Mouse (Mus musculus) urinary bladder, postnatal 25 days (tissue): ENCODE results near the gene 2610507B11Rik.
"Not testable (repeated sequence)": the region's sequence is repeated elsewhere in the genome, so short reads cannot be mapped to it uniquely, and the experiment has no call there.

Source experiments
- DNase-seq: peaks from one replicate; pipeline ENCODE4 v3.0.0; 2022; ENCODE audit warnings: low spot score

Gene 2610507B11Rik

DNA sequence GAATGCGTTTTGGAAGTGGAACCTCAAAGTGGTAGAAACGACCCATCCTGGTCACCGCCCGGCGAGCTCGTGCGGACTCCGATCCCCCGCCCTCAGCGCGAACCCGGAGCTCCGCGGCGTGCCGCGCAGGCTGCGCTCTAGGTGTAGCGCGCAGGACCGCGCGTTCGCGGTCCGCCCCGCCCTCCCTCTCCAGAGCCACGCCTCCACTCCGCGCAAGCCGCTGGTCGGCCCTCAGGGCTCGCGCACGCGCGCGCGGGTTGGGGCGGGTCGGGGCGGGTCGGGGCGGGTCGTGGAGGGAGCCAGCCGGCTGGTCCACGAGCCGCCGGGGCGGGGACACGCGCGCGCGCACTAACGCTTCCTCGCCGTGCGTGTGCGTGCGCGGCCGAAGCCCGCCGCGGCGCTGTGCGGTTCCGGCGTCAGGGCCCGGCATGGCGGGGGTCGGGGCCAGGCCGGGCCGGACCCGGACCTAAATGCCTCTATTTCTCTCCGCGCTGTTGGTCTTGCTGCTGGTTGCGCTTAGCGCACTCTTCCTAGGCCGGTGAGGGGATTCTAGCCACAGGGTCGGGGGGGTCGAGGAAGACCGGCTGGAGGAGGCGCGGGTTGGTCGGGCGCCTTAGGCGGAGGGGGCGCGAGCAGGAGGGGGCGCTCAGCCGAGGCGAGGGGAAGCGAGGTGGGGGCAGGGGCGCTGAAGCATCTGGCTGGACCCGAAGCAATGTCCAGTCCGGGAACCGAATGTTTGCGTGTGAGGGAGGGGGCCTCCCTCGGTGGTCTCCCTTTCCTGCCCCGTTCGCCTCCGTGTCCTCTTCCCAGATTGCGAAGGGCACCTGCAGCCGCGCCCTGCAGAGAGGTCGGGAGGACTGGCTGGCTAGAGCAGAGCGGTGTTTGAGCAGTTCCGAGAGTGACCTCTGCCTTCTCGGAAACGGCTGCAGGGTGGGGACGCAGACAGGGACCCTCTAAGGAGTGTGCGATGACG, at the start of gene 2610507B11Rik:
2610507B11Rik (plus strand) TSS at position 373 of the 973 bp plus-strand sequence.
- DNase-seq = peak; percentile 91

- DNase-seq = no peak
These were observed 48.3 kb upstream of the 2610507B11Rik start for GRCm38 (mm10) chr11:78213086-78213817.

DNA sequence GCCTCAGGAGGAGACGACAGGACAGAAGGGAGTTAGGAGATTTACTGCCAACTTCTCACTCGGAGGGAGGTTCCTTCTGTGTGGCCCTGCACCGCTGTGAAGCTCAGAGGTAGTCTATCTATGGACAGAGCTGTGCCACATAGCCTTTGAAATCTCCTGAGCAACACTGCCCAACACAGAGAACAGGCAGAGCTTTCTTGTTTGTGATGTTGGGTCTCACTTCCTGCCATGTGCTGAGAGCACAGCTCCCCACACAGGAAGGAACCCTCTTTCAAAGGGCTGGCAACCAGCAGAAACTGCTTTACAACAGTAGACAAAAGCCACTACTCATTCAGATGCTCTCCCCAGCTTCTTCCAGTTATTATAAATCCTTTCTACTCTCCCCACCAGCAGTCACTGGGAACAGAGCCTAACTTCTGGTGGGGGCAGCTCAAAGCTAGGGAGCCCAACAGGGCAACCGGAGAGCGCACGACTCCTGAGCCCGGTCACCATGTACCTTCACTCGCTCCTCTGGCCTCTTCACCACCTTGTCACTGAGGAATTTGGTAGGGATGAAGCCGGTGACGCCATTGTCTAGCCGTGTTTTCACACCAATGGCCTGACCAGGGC, 45.7 kb upstream of the 2610507B11Rik start:
- DNase-seq = no peak

DNA sequence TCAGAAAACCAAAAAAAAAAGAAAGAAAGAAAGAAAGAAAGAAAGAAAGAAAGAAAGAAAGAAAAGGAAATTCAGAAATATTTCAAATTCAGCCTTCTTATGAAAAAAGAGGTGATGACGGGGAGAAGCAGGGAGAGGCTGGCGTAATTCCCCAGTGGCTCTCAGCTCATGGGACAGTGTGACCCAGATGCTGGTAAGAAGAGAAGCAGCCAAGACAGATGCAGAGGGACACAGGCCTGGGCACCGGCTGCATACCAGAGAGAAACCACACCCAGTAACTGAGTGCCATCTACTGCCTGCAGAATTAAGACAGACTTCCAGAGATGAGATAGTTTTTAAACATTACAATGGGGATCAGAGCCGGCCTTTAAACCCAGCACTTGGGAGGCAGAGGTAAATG, 38.0 kb upstream of the 2610507B11Rik start:
- DNase-seq = no peak

DNA sequence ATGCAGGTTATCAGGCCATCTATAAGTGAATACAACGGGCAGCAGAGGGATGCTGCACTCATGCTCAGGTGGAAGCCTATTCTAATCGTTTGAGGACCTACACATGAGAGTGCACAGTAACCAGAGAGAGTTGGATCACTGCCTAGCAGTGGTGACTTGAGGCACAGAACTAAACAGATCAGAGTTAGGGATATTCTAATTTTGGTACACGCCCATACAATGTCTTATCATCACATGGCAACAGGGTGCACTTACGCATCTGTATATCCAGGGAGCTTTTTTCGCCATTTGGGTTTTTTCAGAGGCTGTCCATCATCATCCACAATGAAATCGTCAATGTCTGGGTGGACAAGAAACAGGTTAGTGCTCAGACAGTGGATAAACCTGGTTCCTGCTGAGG, 30.0 kb upstream of the 2610507B11Rik start:
- no peak for DNase-seq

DNA sequence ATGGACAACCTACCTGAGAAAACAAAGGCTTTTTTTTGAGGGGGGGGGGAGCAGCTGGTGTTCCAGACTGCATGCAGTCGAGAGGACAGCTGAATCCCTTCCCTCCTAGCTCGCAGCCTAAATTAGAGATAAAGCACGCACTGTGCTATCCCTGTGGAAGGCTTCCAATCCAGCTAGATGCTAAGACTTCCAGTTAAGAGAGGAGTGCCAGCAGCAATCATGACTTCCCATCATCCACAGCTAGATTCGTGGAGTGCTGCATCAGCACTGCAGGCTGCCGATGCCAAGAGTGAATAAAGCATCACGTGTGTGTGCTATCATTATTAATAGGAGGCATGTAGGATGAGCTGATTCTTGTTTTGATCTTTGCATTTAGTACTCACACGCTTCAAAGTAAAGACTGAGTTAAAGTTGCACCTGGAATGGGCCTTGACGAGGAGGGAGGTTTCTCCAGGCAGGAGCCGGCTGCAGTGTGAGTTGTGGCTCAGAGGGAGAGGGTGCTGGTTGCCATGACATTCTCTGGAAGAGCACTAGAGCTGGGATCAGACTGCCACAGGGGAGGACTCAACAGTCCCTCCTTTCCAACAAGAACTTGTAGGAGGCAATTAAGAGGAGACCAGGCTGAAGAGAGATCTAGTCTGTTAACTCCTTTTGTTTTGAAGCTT, 21.2 kb upstream of the 2610507B11Rik start:
- DNase-seq = no peak

DNA sequence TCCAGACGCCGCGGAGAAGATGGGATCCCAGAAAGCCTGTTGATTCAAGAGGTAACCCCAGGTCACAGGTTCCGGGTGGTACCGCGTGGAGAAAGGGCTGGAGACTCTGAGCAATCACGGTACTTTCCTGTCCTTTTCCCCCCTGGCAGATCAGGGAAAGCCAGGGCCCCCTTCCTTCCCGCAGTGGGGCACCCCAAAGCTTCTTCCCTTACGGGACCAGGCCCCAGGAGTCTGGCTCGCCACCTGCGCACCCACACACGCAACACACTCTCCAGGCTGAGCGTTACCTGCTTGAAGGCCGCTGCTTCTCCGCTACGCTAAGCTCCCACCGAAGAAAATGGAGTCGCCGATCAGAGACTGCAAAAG, 16.3 kb upstream of the 2610507B11Rik start:
- no peak for DNase-seq

- peak; percentile 87 for DNase-seq
These were observed 15.8 kb upstream of the 2610507B11Rik start, which contains the start of the genes Sdf2 and Supt6 for GRCm38 (mm10) chr11:78245627-78246317. Sdf2 (plus strand) TSS chr11:78245746. Supt6 (minus strand) TSS chr11:78245987.

- no peak for DNase-seq
These were observed 15.1 kb upstream of the 2610507B11Rik start for GRCm38 (mm10) chr11:78246318-78247011.

- DNase-seq = no peak
These were observed 14.6 kb upstream of the 2610507B11Rik start for GRCm38 (mm10) chr11:78247012-78247348.

DNA sequence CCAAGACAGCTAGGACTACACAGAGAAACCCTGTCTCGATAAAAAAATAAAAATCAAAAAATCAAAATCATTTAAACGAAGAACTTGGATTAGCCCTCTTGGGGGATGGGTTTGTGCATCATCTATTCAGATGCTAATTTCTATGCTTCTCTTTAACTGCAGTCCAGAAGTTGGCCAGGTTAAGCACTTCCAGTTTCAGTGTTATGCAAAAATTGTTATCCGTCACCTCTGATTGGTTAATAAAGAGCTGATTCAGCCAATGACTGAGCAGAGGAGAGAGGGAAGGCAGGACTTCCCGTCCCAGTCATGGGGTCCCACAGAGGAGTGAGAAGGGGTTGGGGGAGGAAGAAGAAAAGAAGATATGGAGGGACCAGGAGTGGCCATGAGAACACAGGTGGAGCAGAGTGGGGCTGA, 13.8 kb upstream of the 2610507B11Rik start:
- no peak for DNase-seq

GRCm38 (mm10) chr11:78256618-78257017, 4.9 kb upstream of the 2610507B11Rik start:
- no peak for DNase-seq

- no peak for DNase-seq
These were observed 878 bp upstream of the 2610507B11Rik start for GRCm38 (mm10) chr11:78260489-78261258.

DNA sequence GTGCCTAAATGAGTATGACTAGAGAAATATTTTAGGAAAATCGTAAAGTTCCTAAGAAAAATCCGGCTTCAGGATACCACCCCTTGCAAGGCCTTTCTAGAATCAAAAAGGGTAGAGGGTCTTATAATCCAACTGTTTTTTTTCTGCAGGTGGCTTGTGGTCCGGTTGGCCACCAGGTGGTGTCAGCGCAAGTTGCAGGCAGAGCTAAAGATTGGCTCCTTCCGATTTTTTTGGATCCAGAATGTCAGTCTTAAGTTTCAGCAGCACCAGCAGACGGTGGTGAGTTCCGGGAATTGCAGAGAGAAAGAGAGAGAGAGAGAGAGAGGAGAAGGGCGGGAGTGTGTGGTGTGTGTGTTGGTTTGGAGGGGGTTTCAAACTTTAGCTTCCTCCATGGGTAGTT, 998 bp downstream of the 2610507B11Rik start:
- peak; percentile 31 for DNase-seq

- no peak for DNase-seq
These were observed 4.0 kb downstream of the 2610507B11Rik start for GRCm38 (mm10) chr11:78265571-78265970.

DNA sequence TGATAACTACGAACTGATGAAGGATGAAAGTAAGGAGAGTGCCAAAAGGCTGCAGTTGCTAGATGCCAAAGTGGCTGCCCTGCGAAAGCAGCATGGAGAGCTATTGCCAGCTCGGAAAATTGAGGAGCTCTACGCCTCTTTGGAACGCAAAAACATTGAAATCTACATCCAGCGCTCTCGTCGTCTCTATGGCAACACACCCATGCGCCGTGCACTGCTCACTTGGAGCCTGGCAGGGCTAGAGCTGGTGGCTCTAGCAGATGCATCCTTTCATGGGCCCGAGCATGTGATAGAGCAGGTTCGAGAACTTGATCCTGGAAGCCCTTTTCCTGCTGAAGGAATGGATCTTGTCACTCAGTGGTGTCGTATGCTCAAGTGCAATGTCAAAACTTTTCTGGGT, 10.4 kb downstream of the 2610507B11Rik start:
- DNase-seq = no peak

GRCm38 (mm10) chr11:78275596-78275995, 14.0 kb downstream of the 2610507B11Rik start:
- DNase-seq = no peak

GRCm38 (mm10) chr11:78276169-78276568, 14.6 kb downstream of the 2610507B11Rik start:
- DNase-seq = not testable (repeated sequence)

DNA sequence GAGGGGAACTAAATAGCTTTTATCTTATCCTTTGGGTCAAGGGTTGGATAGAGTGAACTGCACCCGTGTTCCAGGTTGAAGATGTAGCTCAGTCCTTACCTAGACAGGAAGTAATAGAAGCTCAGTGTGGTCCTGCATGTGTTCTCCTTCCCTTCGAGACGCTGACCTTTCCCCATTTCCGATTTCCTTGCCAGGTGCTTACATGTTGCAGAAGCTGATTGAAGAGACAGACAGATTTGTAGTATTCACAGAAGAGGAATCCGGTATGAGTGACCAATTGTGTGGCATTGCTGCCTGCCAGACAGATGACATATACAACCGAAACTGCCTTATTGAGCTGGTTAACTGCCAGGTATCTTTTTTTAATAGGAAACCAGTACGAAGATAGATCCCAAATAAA, 17.3 kb downstream of the 2610507B11Rik start:
- DNase-seq = no peak

DNA sequence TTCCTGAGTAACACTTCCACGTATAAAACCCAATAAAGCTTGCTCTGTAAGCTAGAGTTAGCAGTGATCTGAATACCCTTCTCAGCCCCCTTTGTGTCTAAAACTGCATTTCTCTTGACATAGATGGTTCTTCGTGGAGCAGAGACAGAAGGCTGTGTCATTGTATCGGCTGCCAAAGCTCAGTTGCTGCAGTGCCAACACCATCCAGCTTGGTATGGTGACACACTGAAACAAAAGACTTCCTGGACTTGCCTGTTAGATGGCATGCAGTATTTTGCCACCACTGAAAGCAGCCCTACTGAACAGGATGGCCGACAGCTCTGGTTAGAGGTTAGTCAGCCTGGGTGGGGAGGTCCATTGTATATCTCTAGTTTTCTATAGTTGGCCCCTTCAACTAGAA, 18.0 kb downstream of the 2610507B11Rik start:
- DNase-seq = no peak
